ENCODE assay signal across 19 mouse cellular contexts in genomic region chr12:31307756-31308155, GRCm38 (mm10). TPM values are rescaled to one million over a fixed set of nuclear protein-coding genes. Genes with fewer than 3 reads are reported as not detected.
"Had no signal": no experiment of that assay in that cellular context is flagged by ENCODE, and none has a peak within 500 bp of the region (broad histone marks: within the 10 kb centered on the region; RNA-seq: fewer than 3 reads in every experiment).

No protein-coding gene starts in this region.

- H3K27ac ChIP-seq: midbrain, embryonic 10.5 days; midbrain, embryonic 12.5 days; neural tube, embryonic 13.5 days; neural tube, embryonic 15.5 days had no signal

- H3K4me1 ChIP-seq: midbrain, embryonic 12.5 days had no signal

- H3K9me3 ChIP-seq: midbrain, embryonic 10.5 days; midbrain, embryonic 12.5 days; neural tube, embryonic 13.5 days; neural tube, embryonic 15.5 days had no signal

- H3K27me3 ChIP-seq: midbrain, embryonic 12.5 days; neural tube, embryonic 13.5 days; neural tube, embryonic 15.5 days had no signal

- H3K36me3 ChIP-seq: midbrain, embryonic 12.5 days; neural tube, embryonic 13.5 days; neural tube, embryonic 15.5 days had no signal

- H3K4me3 ChIP-seq: midbrain, embryonic 10.5 days; midbrain, embryonic 12.5 days; myocyte; neural tube, embryonic 13.5 days; neural tube, embryonic 15.5 days had no signal

- H3K4me2 ChIP-seq: lung, embryonic 14.5 days; midbrain, embryonic 12.5 days; neural tube, embryonic 13.5 days; neural tube, embryonic 15.5 days had no signal

- DNase-seq: lung, adult 18-20 months; lung, embryonic 14.5 days; lung, postnatal 10 days; lung, postnatal 4 days; midbrain, embryonic 14.5 days; retina, postnatal 1 day; right cerebral cortex, adult 18-20 months; right cerebral cortex, postnatal 25 days; right cerebral cortex, postnatal 4 days; spleen, adult 18-20 months; thymus, adult 18-20 months; thymus, postnatal 14 days; thymus, postnatal 36 days had no signal

- H3K9ac ChIP-seq: lung, embryonic 14.5 days; midbrain, embryonic 12.5 days; neural tube, embryonic 13.5 days; neural tube, embryonic 15.5 days had no signal

RNA-seq across cellular contexts. Expression of gene Lamb1, which starts 42.7 kb away (rescaled TPM):
- total RNA-seq: megakaryocyte-erythroid progenitor cell, adult 5-6 weeks had no signal
